Mouse (Mus musculus) kidney, postnatal 0 days (tissue): ENCODE results near the gene Cmip. TPM values are rescaled to one million over a fixed set of nuclear protein-coding genes. Genes with fewer than 3 reads are reported as not detected.

Source experiments
- ATAC-seq: fragments of 200-750 bp; cut with Nextera tagmentation; replicated peaks from 2 replicates; pipeline ENCODE4 v1.8.0; 2017; ENCODE audit warnings: low read depth, moderate number of reproducible peaks, moderate TSS enrichment, moderate library complexity; ENCODE audit not compliant: low FRiP score
- DNase-seq: peaks from one replicate; pipeline ENCODE4 v3.0.0-alpha.2; 2016; ENCODE audit warnings: low spot score
- H3K27ac ChIP-seq: fragments of 300-500 bp; sonication (generic); 2 replicates; pipeline ENCODE4 v1.5.1; 2014; ENCODE audit warnings: mild to moderate bottlenecking
- H3K27me3 ChIP-seq: fragments of 300-500 bp; sonication (generic); 2 replicates; pipeline ENCODE4 v1.6.1; 2014; ENCODE audit warnings: low read length, mixed read lengths; ENCODE audit not compliant: insufficient read depth
- H3K36me3 ChIP-seq: fragments of 300-500 bp; sonication (generic); 2 replicates; pipeline ENCODE4 v1.6.1; 2014; ENCODE audit warnings: low read length, mixed read lengths; ENCODE audit not compliant: insufficient read depth
- H3K4me1 ChIP-seq: fragments of 300-500 bp; sonication (generic); replicated peaks from 2 replicates; pipeline ENCODE4 v1.6.1; 2014; ENCODE audit warnings: antibody characterized with exemption, low read length, mixed read lengths; ENCODE audit not compliant: insufficient read depth
- H3K4me2 ChIP-seq: fragments of 300-500 bp; sonication (generic); 2 replicates; pipeline ENCODE4 v1.6.1; 2014; ENCODE audit warnings: mild to moderate bottlenecking, low read length, moderate library complexity, mixed read lengths
- H3K4me3 ChIP-seq: fragments of 300-500 bp; sonication (generic); replicated peaks from 2 replicates; pipeline ENCODE4 v1.5.1; 2014; ENCODE audit warnings: low read depth, low read length
- H3K9ac ChIP-seq: fragments of 300-500 bp; sonication (generic); 2 replicates; pipeline ENCODE4 v1.6.1; 2014; ENCODE audit warnings: low read depth, low read length
- H3K9me3 ChIP-seq: fragments of 300-500 bp; sonication (generic); replicated peaks from 2 replicates; pipeline ENCODE4 v1.6.1; 2016; ENCODE audit warnings: low read length, inconsistent platforms, mixed read lengths
- CTCF ChIP-seq: IDR thresholded peaks from 2 replicates; pipeline ENCODE4 v1.5.1; 2016; ENCODE audit warnings: antibody characterized with exemption, low read depth, mild to moderate bottlenecking, moderate library complexity
- WGBS: fragments of 180-500 bp; shearing (Covaris S2); extraction: QIAGEN DNeasy Blood & Tissue Kit; methylation state at CpG from one replicate; pipeline ENCODE4 v1.1.7; 2014; 5-methylcytosine and 5-hydroxymethylcytosine counted together
- polyA plus RNA-seq: library from polyadenylated mRNA; unstranded; fragments of >200 nt; fragmentation: Nextera tagmentation; extraction: Ambion mirVana; gene quantifications from 2 replicates; pipeline ENCODE4 v1.2.1, GENCODE M21; 2015

Cmip gene
- polyA plus RNA-seq, 1 experiment from 2014 or later: 36.8 TPM

DNA sequence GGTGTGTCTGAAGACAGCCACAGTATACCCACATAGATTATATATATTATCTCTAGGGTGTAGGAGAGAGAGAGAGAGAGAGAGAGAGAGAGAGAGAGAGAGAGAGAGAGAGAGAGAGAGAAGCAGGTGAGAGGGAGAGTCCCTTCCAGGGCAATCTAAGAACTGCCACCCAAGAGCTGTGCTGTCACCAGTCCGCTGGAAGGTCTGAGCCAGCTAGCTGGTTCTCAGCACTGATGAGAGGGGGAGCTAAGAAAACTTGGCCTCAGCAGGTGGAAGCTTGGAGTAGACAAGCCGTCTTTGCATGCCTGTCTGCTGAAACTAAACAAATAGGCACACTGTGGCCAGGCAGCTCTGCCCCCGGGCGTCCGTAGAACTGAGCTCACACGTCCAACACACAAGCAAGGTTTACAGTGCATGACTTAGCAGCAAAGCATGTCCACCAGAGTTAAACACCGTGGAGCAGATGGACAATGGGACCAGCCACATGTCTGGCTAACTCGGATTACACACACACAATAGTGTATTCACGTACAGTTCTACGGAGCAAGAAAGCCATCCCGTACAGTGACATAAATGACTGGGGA is 205.9 kb downstream of the Cmip start:
- peak; percentile 18 for DNase-seq
- H3K27me3 ChIP-seq: no peaks in the 10 kb centered on the region
- no peaks in the 10 kb centered on the region for H3K4me1 ChIP-seq
- WGBS: 36% methylated on average over 11 of the region's 11 CpGs
- TF ChIP-seq CTCF: no peak
- ATAC-seq: no peak; the same call in 1 of the 2 replicates
- H3K27ac ChIP-seq: no peak overlapping the region
- no peaks in the 10 kb centered on the region for H3K9me3 ChIP-seq
- no peak overlapping the region for H3K4me2 ChIP-seq
- H3K4me3 ChIP-seq: no peak overlapping the region
- 0 out of 2 replicates have a peak, but pooled peaks cover 3% of the 10 kb centered on the region for H3K36me3 ChIP-seq
- H3K9ac ChIP-seq: no peak overlapping the region

DNA sequence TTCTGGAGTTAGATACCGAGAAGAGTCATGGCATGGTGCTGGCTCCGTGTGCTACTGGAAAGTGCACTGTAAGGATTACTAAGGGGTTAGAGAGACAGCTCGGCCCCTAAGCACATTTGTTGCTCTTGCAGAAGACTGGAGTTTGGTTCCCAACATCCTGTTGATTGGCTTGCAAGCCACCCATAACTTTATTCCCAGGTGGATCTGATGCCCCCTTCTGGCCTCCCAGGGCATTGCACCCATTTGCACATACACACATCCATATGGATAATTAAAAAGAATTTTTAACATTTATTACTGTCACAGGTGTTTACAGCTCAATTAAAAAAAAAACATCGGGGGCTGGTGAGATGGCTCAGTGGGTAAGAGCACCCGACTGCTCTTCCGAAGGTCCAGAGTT is 207.7 kb downstream of the Cmip start:
- H3K4me1 ChIP-seq: no peaks in the 10 kb centered on the region
- H3K4me3 ChIP-seq: no peak overlapping the region
- H3K27me3 ChIP-seq: no peaks in the 10 kb centered on the region
- H3K27ac ChIP-seq: no peak overlapping the region
- H3K36me3 ChIP-seq: no peaks in the 10 kb centered on the region
- peak; percentile 55 for TF ChIP-seq CTCF
- no peak for ATAC-seq
- DNase-seq: no peak
- WGBS: 100% methylated on average over 6 of the region's 6 CpGs
- no peaks in the 10 kb centered on the region for H3K9me3 ChIP-seq
- H3K9ac ChIP-seq: no peak overlapping the region
- H3K4me2 ChIP-seq: no peak overlapping the region

DNA sequence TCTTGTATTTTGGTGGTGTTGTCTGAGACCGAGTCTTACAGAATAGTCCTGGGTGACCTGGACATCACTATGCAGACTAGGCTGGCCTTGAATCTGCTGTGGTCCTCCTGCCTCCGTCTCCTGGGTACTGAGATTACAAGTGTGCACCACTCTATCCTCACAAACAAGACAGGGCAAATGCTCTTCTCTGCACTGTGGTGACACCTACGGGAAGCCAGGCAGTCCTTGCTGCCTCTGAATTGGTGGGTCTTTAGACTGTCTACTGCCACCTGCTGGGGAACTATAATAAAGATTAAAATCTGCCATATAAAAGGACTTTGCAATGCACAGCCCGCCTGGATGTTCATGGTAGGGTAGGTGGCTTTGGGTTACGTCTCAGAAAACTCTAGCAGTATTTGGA is 208.4 kb downstream of the Cmip start:
- TF ChIP-seq CTCF: peak; percentile 92
- WGBS: 33% methylated on average over 5 of the region's 5 CpGs
- H3K9ac ChIP-seq: no peak overlapping the region
- no peaks in the 10 kb centered on the region for H3K9me3 ChIP-seq
- DNase-seq (peak; percentile 93), ATAC-seq (peak; percentile 26; the same call in 1 of the 2 replicates)
- no peak overlapping the region for H3K4me2 ChIP-seq
- H3K27ac ChIP-seq: no peak overlapping the region
- H3K27me3 ChIP-seq: no peaks in the 10 kb centered on the region
- no peaks in the 10 kb centered on the region for H3K36me3 ChIP-seq
- peaks cover 6% of the 10 kb centered on the region; the same call in 1 of the 2 replicates for H3K4me1 ChIP-seq
- H3K4me3 ChIP-seq: no peak overlapping the region

DNA sequence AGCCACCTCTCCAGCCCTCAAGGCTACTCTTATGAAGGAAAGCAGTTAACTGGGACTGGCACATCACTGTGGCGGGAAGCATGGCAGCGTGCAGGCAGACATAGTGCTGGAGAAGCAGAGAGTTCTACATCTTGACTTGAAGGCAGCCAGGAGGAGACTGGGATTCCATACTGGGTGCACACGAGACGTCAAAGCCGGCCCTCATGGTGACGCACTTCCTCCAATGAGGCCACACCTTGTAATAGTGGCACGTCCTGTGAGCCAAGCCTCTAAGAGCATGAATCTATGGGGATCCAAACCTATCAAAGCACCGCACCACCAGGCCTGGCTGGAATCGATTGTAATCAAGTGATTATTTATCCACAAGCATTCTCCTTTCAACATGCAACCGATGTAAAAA is 210.6 kb downstream of the Cmip start:
- no peak overlapping the region for H3K4me3 ChIP-seq

DNA sequence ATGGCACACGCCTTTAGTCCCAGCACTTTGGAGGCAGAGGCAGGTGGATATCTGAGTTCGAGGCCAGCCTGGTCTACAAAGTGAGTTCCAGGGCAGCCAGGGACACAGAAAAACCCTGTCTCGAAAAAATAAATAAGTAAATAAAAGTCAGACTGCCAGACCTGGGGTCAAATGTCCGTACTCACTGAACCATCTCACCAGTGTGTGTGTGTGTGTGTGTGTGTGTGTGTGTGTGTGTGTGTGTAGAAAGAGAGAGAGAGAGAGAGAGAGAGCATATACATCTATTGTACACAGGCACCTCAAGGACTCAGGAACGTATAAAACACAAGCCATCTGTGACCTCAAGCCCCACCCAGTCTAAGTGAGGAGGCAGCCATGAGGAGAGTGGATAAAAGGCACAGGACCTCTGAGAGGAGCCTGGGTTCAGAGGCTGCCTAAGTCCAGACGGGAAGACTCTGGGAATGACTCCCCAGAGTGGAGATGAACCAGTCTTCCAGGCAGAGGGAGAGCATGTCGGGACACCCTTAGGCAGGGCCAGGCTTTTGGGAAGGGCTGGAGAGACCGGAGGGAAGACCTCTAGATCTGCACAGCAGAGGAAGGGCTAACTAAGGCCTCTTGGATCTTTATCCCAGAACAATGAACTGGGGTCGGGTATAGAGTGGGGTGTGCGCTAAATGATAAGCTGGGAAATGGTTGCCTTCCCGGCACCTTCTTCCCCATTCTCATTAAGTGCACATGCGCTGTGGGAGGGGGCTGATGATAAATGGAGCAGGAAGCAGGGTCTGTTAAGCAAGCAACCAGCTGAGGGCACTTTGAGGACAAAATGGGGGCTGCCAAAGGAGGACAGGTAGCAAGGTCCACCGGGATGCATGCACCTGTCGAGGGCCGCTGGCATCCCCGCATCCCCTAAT is 212.8 kb downstream of the Cmip start:
- WGBS: 19% methylated on average over 16 of the region's 16 CpGs
- peak overlapping the region; percentile 50 for H3K4me2 ChIP-seq
- H3K27ac ChIP-seq: peak overlapping the region; percentile 80
- no peaks in the 10 kb centered on the region for H3K27me3 ChIP-seq
- H3K36me3 ChIP-seq: no peaks in the 10 kb centered on the region
- no peak for TF ChIP-seq CTCF
- no peak overlapping the region for H3K9ac ChIP-seq
- DNase-seq (peak; percentile 19), ATAC-seq (peak; percentile 4; the same call in 1 of the 2 replicates)
- H3K9me3 ChIP-seq: no peaks in the 10 kb centered on the region
- no peak overlapping the region for H3K4me3 ChIP-seq
- peaks cover 6% of the 10 kb centered on the region; the same call in 1 of the 2 replicates for H3K4me1 ChIP-seq

More for the DNA sequence above, 210.6 kb downstream of the Cmip start:
- no peak for ATAC-seq
- no peak for TF ChIP-seq CTCF
- no peaks in the 10 kb centered on the region for H3K27me3 ChIP-seq
- no peak overlapping the region for H3K4me2 ChIP-seq
- peaks cover 6% of the 10 kb centered on the region; the same call in 1 of the 2 replicates for H3K4me1 ChIP-seq
- H3K27ac ChIP-seq: no peak overlapping the region
- H3K9ac ChIP-seq: no peak overlapping the region
- H3K36me3 ChIP-seq: no peaks in the 10 kb centered on the region
- no peaks in the 10 kb centered on the region for H3K9me3 ChIP-seq
- DNase-seq: no peak
- 87% methylated on average over 10 of the region's 10 CpGs for WGBS

DNA sequence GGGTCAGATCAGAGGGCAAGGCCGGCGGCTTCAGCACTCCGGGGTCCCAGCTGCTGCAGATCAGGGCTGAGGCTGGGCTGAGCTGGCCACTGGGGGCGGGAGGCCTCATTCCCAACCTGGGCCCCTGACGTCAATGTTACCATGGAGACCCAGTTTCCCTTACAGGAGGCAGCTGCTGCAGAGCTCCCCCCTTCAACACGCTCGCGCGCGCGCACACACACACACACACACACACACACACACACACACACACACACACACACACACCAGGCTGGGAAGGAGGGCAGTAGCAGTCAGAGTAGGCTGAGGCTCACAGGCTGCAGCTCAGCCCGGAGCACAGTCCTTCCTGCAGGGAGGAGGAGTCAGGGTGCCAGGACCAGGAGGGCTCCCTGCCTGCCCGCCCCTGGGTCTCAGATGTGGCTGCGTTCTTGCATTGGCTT is 213.5 kb downstream of the Cmip start:
- TF ChIP-seq CTCF: peak; percentile 47
- peak; percentile 88 for ATAC-seq
- peaks cover 6% of the 10 kb centered on the region; the same call in 1 of the 2 replicates for H3K4me1 ChIP-seq
- H3K4me3 ChIP-seq: peak overlapping the region; percentile 18; the same call in 1 of the 2 replicates
- peak; percentile 93 for DNase-seq
- H3K9ac ChIP-seq: no peak overlapping the region
- peak overlapping the region; percentile 80 for H3K27ac ChIP-seq
- no peaks in the 10 kb centered on the region for H3K9me3 ChIP-seq
- H3K36me3 ChIP-seq: no peaks in the 10 kb centered on the region
- no peaks in the 10 kb centered on the region for H3K27me3 ChIP-seq
- under 1% methylated on average over 13 of the region's 14 CpGs for WGBS
- peak overlapping the region; percentile 50 for H3K4me2 ChIP-seq
